Mouse (Mus musculus) B cell, adult 62 days (primary cell): ENCODE data around the gene Gm3402. TPM values are rescaled to one million over a fixed set of nuclear protein-coding genes. Genes with fewer than 3 reads are reported as not detected.

ENCODE experiments used
- total RNA-seq: library from RNA; stranded (reverse); gene quantifications from 4 replicates; pipeline ENCODE4 v1.2.4, GENCODE M21; 2023

Gm3402 gene
- total RNA-seq = not detected in 4 replicates

DNA sequence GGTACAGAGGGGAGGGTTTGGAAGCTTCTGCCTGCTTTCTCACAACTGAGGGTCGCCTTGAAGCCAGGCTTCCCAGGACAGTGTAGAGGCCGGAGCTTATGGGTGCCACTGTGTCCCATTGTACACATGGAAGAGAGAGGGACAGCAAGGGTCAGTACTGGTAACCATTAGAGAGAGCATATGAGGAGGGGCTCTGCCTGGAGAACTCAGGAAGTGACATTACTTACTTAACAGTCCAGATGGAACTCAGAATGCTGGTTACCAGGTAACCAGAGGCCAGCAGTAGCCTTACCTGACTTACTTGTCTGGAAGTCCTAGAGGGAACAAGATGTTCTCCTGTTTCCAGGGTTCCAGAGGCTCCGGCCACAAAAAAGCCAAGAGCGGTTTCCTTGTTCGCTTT lies at the start of gene Gm3402:
TSS of gene Gm3402 (plus strand) at position 301 of the 400 bp plus-strand sequence.

DNA sequence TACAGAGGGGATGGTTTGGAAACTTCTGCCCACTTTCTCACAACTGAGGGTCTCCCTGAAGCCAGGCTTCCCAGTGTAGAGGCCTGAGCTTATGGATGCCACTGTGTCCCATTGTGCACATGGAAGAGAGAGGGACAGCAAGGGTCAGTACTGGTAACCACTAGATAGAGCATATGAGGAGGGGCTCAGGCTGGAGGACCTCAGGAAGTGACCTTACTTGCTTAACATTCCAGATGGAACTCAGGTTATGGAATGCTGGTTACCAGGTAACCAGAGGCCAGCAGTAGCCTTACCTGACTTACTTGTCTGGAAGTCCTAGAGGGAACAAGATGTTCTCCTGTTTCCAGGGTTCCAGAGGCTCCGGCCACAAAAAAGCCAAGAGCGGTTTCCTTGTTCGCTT lies 32.3 kb upstream of the Gm3402 start, which contains the start of gene Gm6408:
TSS of gene Gm6408 (plus strand) at position 301 of the 400 bp plus-strand sequence.

DNA sequence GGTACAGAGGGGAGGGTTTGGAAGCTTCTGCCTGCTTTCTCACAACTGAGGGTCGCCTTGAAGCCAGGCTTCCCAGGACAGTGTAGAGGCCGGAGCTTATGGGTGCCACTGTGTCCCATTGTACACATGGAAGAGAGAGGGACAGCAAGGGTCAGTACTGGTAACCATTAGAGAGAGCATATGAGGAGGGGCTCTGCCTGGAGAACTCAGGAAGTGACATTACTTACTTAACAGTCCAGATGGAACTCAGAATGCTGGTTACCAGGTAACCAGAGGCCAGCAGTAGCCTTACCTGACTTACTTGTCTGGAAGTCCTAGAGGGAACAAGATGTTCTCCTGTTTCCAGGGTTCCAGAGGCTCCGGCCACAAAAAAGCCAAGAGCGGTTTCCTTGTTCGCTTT lies 22.9 kb upstream of the Gm3402 start, which contains the start of gene Gm6370:
TSS of gene Gm6370 (plus strand) at position 301 of the 400 bp plus-strand sequence.

DNA sequence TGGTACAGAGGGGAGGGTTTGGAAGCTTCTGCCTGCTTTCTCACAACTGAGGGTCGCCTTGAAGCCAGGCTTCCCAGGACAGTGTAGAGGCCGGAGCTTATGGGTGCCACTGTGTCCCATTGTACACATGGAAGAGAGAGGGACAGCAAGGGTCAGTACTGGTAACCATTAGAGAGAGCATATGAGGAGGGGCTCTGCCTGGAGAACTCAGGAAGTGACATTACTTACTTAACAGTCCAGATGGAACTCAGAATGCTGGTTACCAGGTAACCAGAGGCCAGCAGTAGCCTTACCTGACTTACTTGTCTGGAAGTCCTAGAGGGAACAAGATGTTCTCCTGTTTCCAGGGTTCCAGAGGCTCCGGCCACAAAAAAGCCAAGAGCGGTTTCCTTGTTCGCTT lies 11.8 kb upstream of the Gm3402 start, which contains the start of gene 4930449I24Rik:
TSS of gene 4930449I24Rik (plus strand) at position 301 of the 400 bp plus-strand sequence.

DNA sequence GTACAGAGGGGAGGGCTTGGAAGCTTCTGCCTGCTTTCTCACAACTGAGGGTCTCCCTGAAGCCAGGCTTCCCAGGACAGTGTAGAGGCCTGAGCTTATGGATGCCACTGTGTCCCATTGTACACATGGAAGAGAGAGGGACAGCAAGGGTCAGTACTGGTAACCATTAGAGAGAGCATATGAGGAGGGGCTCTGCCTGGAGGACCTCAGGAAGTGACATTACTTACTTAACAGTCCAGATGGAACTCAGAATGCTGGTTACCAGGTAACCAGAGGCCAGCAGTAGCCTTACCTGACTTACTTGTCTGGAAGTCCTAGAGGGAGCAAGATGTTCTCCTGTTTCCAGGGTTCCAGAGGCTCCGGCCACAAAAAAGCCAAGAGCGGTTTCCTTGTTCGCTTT lies 11.6 kb downstream of the Gm3402 start, which contains the start of gene Gm3404:
TSS of gene Gm3404 (plus strand) at position 301 of the 400 bp plus-strand sequence.

DNA sequence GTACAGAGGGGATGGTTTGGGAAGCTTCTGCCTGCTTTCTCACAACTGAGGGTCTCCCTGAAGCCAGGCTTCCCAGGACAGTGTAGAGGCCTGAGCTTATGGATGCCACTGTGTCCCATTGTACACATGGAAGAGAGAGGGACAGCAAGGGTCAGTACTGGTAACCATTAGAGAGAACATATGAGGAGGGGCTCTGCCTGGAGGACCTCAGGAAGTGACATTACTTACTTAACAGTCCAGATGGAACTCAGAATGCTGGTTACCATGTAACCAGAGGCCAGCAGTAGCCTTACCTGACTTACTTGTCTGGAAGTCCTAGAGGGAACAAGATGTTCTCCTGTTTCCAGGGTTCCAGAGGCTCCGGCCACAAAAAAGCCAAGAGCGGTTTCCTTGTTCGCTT lies 23.4 kb downstream of the Gm3402 start, which contains the start of gene Gm3409:
TSS of gene Gm3409 (plus strand) at position 301 of the 400 bp plus-strand sequence.

DNA sequence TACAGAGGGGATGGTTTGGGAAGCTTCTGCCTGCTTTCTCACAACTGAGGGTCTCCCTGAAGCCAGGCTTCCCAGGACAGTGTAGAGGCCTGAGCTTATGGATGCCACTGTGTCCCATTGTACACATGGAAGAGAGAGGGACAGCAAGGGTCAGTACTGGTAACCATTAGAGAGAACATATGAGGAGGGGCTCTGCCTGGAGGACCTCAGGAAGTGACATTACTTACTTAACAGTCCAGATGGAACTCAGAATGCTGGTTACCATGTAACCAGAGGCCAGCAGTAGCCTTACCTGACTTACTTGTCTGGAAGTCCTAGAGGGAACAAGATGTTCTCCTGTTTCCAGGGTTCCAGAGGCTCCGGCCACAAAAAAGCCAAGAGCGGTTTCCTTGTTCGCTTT lies 41.9 kb downstream of the Gm3402 start, which contains the start of gene Gm3415:
TSS of gene Gm3415 (plus strand) at position 301 of the 400 bp plus-strand sequence.

Other genes with a start within 250 kb of the Gm3402 start
- not detected in 4 replicates for gene Wasf3, start 129.1 kb upstream of the Gm3402 start, total RNA-seq
- gene Gm6408, start 32.2 kb upstream of the Gm3402 start, total RNA-seq = not detected in 4 replicates
- not detected in 4 replicates for gene Gm6370, start 22.8 kb upstream of the Gm3402 start, total RNA-seq
- gene 4930449I24Rik, start 11.7 kb upstream of the Gm3402 start, total RNA-seq = not detected in 4 replicates
- not detected in 4 replicates for gene Gm3404, start 11.7 kb downstream of the Gm3402 start, total RNA-seq
- gene Gm3409, start 23.5 kb downstream of the Gm3402 start, total RNA-seq = not detected in 4 replicates
- gene Gm3415, start 42.0 kb downstream of the Gm3402 start, total RNA-seq = not detected in 4 replicates
- gene Gpr12, start 71.1 kb downstream of the Gm3402 start, total RNA-seq = not detected in 4 replicates